Mouse (Mus musculus): ENCODE results near the gene Laptm4a. TPM values are rescaled to one million over a fixed set of nuclear protein-coding genes. Genes with fewer than 3 reads are reported as not detected.

The Laptm4a gene
- polyA plus RNA-seq, 1 experiment from 2014 or later, result 550 TPM

GRCm38 (mm10) chr12:8947714-8948464, 26.4 kb downstream of the Laptm4a start, which contains the start of gene Matn3:
Gene Matn3 (plus strand): TSS chr12:8947929.
- no peaks in the 10 kb centered on the region for H3K27me3 ChIP-seq
- CTCF ChIA-PET, result interaction anchor here (1.3 to 2.6 kb wide), 2 partner anchors 10 to 12 kb away, joined by 3 to 11 read pairs; no protein-coding TSS in a partner anchor
- POLR2A ChIA-PET, result interaction anchor here (0.6 kb wide), 1 partner anchor 11 kb away, joined by 6 read pairs; no protein-coding TSS in a partner anchor
- TF ChIP-seq CTCF (IDR thresholded peaks at IDR 0.05), result no peak
- ATAC-seq (peak; percentile 76), DNase-seq (ENCODE audit: low read depth, low spot score) (no peak)
- in situ Hi-C loops (cut with MboI; ENCODE audit: low pct_unique_long_range_greater_than_20kb), result no loop called here

GRCm38 (mm10) chr12:8953136-8953535, 31.7 kb downstream of the Laptm4a start:
- no peak for DNase-seq (ENCODE audit: low read depth, low spot score)
- POLR2A ChIA-PET, result no interaction called here
- H3K27me3 ChIP-seq, result no peaks in the 10 kb centered on the region
- TF ChIP-seq CTCF (IDR thresholded peaks at IDR 0.05), result no peak
- CTCF ChIA-PET, result no interaction called here
- no peak for ATAC-seq
- in situ Hi-C loops (cut with MboI; ENCODE audit: low pct_unique_long_range_greater_than_20kb), result no loop called here

GRCm38 (mm10) chr12:8954161-8954561, 32.7 kb downstream of the Laptm4a start:
- in situ Hi-C loops (cut with MboI; ENCODE audit: low pct_unique_long_range_greater_than_20kb), result no loop called here
- TF ChIP-seq CTCF (IDR thresholded peaks at IDR 0.05), result no peak
- CTCF ChIA-PET, result no interaction called here
- ATAC-seq (no peak), DNase-seq (ENCODE audit: low read depth, low spot score) (no peak)
- POLR2A ChIA-PET, result no interaction called here
- H3K27me3 ChIP-seq, result no peaks in the 10 kb centered on the region

- DNase-seq (ENCODE audit: low read depth, low spot score), result peak; percentile 47
- H3K27me3 ChIP-seq, result no peaks in the 10 kb centered on the region
- in situ Hi-C loops (cut with MboI; ENCODE audit: low pct_unique_long_range_greater_than_20kb), result no loop called here
- POLR2A ChIA-PET, result interaction anchor here (1.0 kb wide), 1 partner anchor 12 kb away, joined by 3 read pairs; the partner anchor contains the start of gene Wdr35
- TF ChIP-seq CTCF (IDR thresholded peaks at IDR 0.05), result no peak
- CTCF ChIA-PET, result interaction anchor here (1.2 kb wide), 1 partner anchor 26 kb away, joined by 6 read pairs; no protein-coding TSS in a partner anchor
- peak; percentile 51 for ATAC-seq
Observed at GRCm38 (mm10) chr12:8961607-8962316, 40.3 kb downstream of the Laptm4a start.

GRCm38 (mm10) chr12:8969828-8970227, 48.4 kb downstream of the Laptm4a start:
- in situ Hi-C loops (cut with MboI; ENCODE audit: low pct_unique_long_range_greater_than_20kb), result no loop called here
- DNase-seq (ENCODE audit: low read depth, low spot score) (peak; percentile 82), ATAC-seq (peak; percentile 91)
- H3K27me3 ChIP-seq, result no peaks in the 10 kb centered on the region
- ChIA-PET POLR2A (interaction anchor here (0.7 kb wide), 1 partner anchor 48 kb away, joined by 4 read pairs; the partner anchor contains the start of gene Laptm4a), CTCF (interaction anchor here (0.8 to 1.4 kb wide), 6 partner anchors 10 to 72 kb away, joined by 3 to 4 read pairs (median 3); no protein-coding TSS in a partner anchor)
- TF ChIP-seq CTCF (IDR thresholded peaks at IDR 0.05), result no peak

- CTCF ChIA-PET, result interaction anchor here (1.5 to 2.6 kb wide), 2 partner anchors 29 to 37 kb away, joined by 4 to 13 read pairs; no protein-coding TSS in a partner anchor
- in situ Hi-C loops (cut with MboI; ENCODE audit: low pct_unique_long_range_greater_than_20kb), result no loop called here
- H3K27me3 ChIP-seq, result no peaks in the 10 kb centered on the region
- peak; percentile 78 for ATAC-seq
- POLR2A ChIA-PET, result interaction anchor here (0.5 to 1.7 kb wide), 5 partner anchors 10 to 86 kb away, joined by 3 read pairs; no protein-coding TSS in a partner anchor
- TF ChIP-seq CTCF (IDR thresholded peaks at IDR 0.05), result no peak
- DNase-seq (ENCODE audit: low read depth, low spot score), result no peak
Observed at GRCm38 (mm10) chr12:8973820-8974465, 52.5 kb downstream of the Laptm4a start, which contains the start of gene Wdr35. Gene Wdr35 (plus strand): TSS chr12:8973892.

- no peak for ATAC-seq
- TF ChIP-seq CTCF (IDR thresholded peaks at IDR 0.05), result peak; percentile 34
- in situ Hi-C loops (cut with MboI; ENCODE audit: low pct_unique_long_range_greater_than_20kb), result no loop called here
- H3K27me3 ChIP-seq, result no peaks in the 10 kb centered on the region
- DNase-seq (ENCODE audit: low read depth, low spot score), result no peak
- ChIA-PET CTCF (interaction anchor here (2.6 kb wide), 1 partner anchor 38 kb away, joined by 13 read pairs; no protein-coding TSS in a partner anchor), POLR2A (interaction anchor here (1.7 kb wide), 1 partner anchor 9 kb away, joined by 3 read pairs; no protein-coding TSS in a partner anchor)
Observed at GRCm38 (mm10) chr12:8975076-8975475, 53.6 kb downstream of the Laptm4a start.

Other genes with a start within 250 kb of the Laptm4a start
- 107 TPM for gene Pum2, start 247.5 kb upstream of the Laptm4a start, polyA plus RNA-seq (2021)
- gene Sdc1, start 150.3 kb upstream of the Laptm4a start, polyA plus RNA-seq (2021), result 121 TPM
- gene Matn3, start 26.3 kb downstream of the Laptm4a start, polyA plus RNA-seq (2021), result 0.17 TPM
- 41.7 TPM for gene Wdr35, start 52.2 kb downstream of the Laptm4a start, polyA plus RNA-seq (2021)
- gene Ttc32, start 108.3 kb downstream of the Laptm4a start, polyA plus RNA-seq (2021), result 14.7 TPM

Data from Patski (cell line).